Mouse (Mus musculus) heart, adult 2 months (tissue): ENCODE data around the gene Gm42906.

ENCODE experiments used
- CTCF ChIP-seq: fragments of 200-600 bp; IDR thresholded peaks from 2 replicates; pipeline ENCODE4 v1.8.1; 2022; ENCODE audit warnings: antibody characterized with exemption, mild to moderate bottlenecking, moderate library complexity
- POLR2A ChIP-seq: fragments of 200-500 bp; IDR thresholded peaks from 2 replicates; pipeline ENCODE4 v1.6.1; 2011; ENCODE audit warnings: mild to moderate bottlenecking, low read depth, low read length, control low read depth; ENCODE audit not compliant: insufficient read depth

DNA sequence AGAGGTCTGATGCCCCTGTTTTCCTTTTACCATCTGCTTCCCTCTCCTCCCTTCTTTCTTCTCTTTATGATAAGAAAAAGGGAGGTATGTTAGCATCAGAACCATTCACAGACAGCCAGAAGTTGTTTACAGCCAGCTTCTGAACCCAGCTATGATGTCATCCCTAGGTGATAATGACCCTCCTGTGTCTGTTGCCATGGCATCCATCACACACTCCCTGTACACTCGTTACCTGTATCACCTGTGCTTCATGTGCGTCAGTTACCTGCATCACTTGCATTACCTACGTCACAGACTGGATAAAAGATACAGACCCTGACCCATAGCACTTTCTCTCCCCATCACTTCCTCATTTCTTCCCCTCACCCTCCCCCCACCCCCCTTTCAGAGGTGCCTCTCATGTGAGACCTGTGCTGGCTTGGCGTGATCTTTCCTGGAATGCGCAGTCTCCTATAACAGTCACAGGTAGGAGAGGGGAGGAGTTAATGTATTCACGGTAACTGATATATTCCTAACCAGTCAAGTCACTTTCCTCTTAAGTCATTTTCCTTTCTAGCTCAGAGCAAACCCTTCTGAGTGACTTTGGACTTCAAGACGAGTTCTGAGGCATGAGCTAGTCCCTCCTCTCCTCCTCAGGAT lies 27.9 kb downstream of the Gm42906 start:
- TF ChIP-seq CTCF (no peak), POLR2A (no peak)
